Mouse (Mus musculus) neural tube, embryonic 11.5 days (tissue): ENCODE data around the gene Adcy7. TPM values are rescaled to one million over a fixed set of nuclear protein-coding genes. Genes with fewer than 3 reads are reported as not detected.
A peak's percentile ranks its signal among the peaks of the same experiment; 100 is the strongest.

Source experiments
- ATAC-seq: fragments of 200-750 bp; cut with Nextera tagmentation; 2 replicates; pipeline ENCODE4 v1.8.0; 2017; ENCODE audit warnings: moderate number of reproducible peaks, mild to moderate bottlenecking, moderate TSS enrichment, moderate library complexity; ENCODE audit not compliant: insufficient read depth, low FRiP score, low TSS enrichment
- DNase-seq: peaks from one replicate; pipeline ENCODE4 v3.0.0-alpha.2; 2015; ENCODE audit warnings: low spot score
- H3K27ac ChIP-seq: fragments of 300-500 bp; sonication (generic); 2 replicates; pipeline ENCODE4 v1.5.1; 2014; ENCODE audit warnings: low read depth, mild to moderate bottlenecking, low read length
- H3K27me3 ChIP-seq: fragments of 300-500 bp; sonication (generic); 2 replicates; pipeline ENCODE4 v1.6.1; 2014; ENCODE audit warnings: mild to moderate bottlenecking, low read length, mixed read lengths; ENCODE audit not compliant: control insufficient read depth, insufficient read depth
- H3K36me3 ChIP-seq: fragments of 300-500 bp; sonication (generic); 2 replicates; pipeline ENCODE4 v1.6.1; 2014; ENCODE audit warnings: mild to moderate bottlenecking, low read length, moderate library complexity, mixed read lengths; ENCODE audit not compliant: control insufficient read depth, insufficient read depth
- H3K4me1 ChIP-seq: fragments of 300-500 bp; sonication (generic); 2 replicates; pipeline ENCODE4 v1.6.1; 2014; ENCODE audit warnings: low read length, mixed read lengths; ENCODE audit not compliant: control insufficient read depth, insufficient read depth
- H3K4me2 ChIP-seq: fragments of 300-500 bp; sonication (generic); 2 replicates; pipeline ENCODE4 v1.6.1; 2014; ENCODE audit warnings: low read depth, mild to moderate bottlenecking, moderate library complexity
- H3K4me3 ChIP-seq: fragments of 300-500 bp; sonication (generic); 2 replicates; pipeline ENCODE4 v1.5.1; 2014; ENCODE audit warnings: low read depth, low read length
- H3K9ac ChIP-seq: fragments of 300-500 bp; sonication (generic); 2 replicates; pipeline ENCODE4 v1.6.1; 2014; ENCODE audit warnings: mild to moderate bottlenecking, low read length
- H3K9me3 ChIP-seq: fragments of 300-500 bp; sonication (generic); 2 replicates; pipeline ENCODE4 v1.6.1; 2016; ENCODE audit warnings: low read length; ENCODE audit not compliant: control insufficient read depth
- whole genome bisulfite sequencing: fragments of 180-500 bp; shearing (Covaris S2); extraction: QIAGEN DNeasy Blood & Tissue Kit; methylation state at CpG from one replicate; pipeline ENCODE4 v1.1.7; 2014; 5-methylcytosine and 5-hydroxymethylcytosine counted together
- polyA plus RNA-seq: library from polyadenylated mRNA; unstranded; fragments of >200 nt; fragmentation: Nextera tagmentation; extraction: Ambion mirVana; gene quantifications from 2 replicates; pipeline ENCODE4 v1.2.1, GENCODE M21; 2014

Gene Adcy7
- polyA plus RNA-seq, 1 experiment from 2014 or later: 2.0 TPM

DNA sequence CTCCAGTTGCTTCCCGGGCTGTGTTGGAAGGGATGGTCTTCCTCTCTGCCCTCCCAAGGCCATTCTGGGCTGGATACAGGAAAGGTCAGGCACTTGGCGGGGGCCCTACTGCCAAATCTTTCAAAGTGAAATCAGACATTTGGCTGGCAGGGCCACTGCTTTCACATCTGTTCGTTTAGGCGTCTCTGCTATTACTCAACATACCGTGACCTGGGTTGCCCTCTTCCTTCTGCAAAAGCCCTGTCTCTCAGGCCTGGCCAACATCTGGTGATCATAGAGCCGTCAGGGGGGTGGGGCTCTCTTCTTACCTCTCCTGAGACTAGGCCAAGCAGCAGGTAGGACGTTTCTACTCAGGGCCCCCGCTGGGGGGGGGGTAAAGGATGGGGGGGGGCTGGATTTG lies 10.5 kb downstream of the Adcy7 start:
- no peak for ATAC-seq
- Histone ChIP-seq H3K4me1 (no peaks in the 10 kb centered on the region; the same call in 1 of the 2 replicates), H3K27ac (no peak overlapping the region), H3K9me3 (no peaks in the 10 kb centered on the region), H3K4me2 (no peak overlapping the region), H3K9ac (no peak overlapping the region), H3K4me3 (no peak overlapping the region), H3K27me3 (no peaks in the 10 kb centered on the region), H3K36me3 (no peaks in the 10 kb centered on the region)
- peak; percentile 34 for DNase-seq
- 47% methylated on average over 8 of the region's 8 CpGs for WGBS

DNA sequence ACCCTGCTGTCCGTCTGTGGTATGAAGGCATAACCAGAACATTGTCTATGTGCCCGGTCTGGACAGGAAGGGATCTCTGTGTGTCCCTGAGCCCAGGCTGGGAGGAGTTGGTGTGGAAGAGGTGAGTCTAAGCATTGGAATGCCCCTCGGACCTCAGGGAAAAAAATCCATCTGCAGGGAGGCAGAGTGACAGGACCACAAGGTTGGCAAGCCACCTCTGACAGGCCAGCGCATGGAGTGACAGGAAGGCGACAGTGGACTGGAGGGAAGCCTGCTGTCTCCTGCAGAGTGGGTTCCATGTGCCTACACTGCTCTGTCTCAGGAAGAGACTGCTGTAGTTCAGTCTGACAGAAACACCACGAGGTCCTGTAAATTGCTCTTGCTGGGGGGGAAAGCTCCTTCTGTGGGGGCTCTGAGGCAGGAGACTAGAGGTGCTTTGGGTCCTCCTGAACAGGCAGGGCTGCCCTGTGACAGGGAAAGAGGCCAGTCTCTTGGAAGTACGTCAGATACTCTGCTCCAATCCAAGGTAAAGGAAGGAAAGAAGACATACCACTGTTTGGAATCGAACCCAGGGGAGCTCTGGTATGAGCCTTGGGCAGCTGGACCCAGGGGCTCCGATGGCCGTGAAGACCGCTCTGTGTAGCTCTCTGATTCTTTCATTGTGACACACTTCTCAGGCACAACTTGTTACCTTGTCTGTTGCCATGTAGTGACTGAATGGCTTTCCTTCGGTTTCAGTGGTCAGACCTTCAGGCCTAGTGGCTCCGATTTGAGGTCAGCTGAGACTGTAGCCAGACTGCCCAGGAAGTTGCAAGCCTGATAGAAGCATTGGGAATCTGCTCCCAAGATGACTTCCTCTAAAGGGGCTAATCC lies 11.3 kb downstream of the Adcy7 start:
- no peak for ATAC-seq
- Histone ChIP-seq H3K4me1 (no peaks in the 10 kb centered on the region; the same call in 1 of the 2 replicates), H3K4me3 (no peak overlapping the region), H3K9me3 (no peaks in the 10 kb centered on the region), H3K4me2 (no peak overlapping the region), H3K9ac (no peak overlapping the region), H3K27ac (no peak overlapping the region), H3K27me3 (no peaks in the 10 kb centered on the region), H3K36me3 (no peaks in the 10 kb centered on the region)
- DNase-seq: no peak
- WGBS: 74% methylated on average over 13 of the region's 13 CpGs

DNA sequence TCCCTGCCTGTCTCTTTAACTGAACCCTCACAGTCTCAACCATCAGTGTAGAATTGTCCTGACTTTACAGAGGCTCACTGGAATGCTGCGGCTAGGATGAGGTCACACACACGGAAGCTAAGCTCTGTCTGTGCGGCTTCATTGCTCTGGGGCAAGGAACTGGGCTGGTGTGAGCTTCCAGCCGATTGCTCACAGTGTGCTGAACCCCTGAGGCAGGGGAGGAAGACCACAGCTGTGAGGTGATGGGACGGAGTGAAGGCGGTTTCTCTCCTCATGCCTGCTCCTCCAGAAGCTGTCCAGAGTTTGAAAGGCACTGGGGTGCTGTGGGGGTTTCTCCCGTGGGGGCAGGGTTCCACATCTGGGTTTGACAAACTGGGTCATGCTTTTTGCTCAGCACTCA lies 12.5 kb downstream of the Adcy7 start:
- WGBS: 62% methylated on average over 7 of the region's 7 CpGs
- DNase-seq: no peak
- no peaks in the 10 kb centered on the region for H3K27me3 ChIP-seq
- H3K9ac ChIP-seq: no peak overlapping the region
- no peak for ATAC-seq
- H3K4me3 ChIP-seq: no peak overlapping the region
- H3K27ac ChIP-seq: no peak overlapping the region
- no peaks in the 10 kb centered on the region; the same call in 1 of the 2 replicates for H3K4me1 ChIP-seq
- H3K36me3 ChIP-seq: no peaks in the 10 kb centered on the region
- H3K9me3 ChIP-seq: no peaks in the 10 kb centered on the region
- no peak overlapping the region for H3K4me2 ChIP-seq

DNA sequence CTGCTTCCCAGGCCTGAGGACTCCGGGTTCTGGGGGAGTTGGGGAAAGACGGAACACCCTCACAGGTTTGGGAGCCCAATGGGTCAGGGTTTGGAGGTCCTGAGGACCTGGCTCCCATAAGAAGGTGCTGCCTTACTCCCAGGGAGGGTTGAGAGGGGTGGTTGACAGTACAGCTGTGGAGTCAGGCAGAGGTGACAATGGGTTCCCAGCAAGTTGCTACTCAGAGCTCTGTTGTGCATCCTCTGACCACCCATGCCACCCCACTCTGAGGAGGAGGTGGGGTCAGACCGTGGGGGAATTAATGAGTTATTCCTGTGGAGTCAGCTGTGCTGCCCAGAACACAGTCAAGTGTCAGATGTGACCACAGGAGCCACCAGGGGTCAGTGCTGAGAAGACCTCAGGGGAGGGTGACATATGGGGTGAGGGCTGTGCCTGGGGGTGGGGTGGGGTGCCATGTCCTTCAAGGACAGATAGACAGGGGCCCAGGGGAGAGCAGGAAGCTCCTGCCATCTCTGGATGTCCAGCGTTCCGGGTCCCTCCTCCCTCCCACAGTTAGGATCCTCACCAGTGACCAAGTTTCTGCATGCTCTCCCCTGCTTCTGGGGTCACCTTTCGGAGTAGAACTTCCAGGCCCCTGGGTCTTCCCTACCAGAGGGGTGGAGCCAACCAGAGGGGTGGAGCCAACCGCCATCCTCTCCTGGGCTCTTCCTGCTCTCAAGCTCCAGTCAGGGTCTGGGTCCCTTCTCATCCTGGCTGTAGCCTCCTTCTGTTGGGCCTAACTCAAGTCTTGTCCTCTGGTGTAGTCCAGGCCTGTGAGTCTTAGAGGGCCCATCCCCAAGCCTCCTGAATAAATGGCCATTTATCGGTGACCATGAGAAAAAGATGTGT lies 13.5 kb downstream of the Adcy7 start:
- no peak for DNase-seq
- H3K36me3 ChIP-seq: no peaks in the 10 kb centered on the region
- ATAC-seq: no peak
- H3K27ac ChIP-seq: no peak overlapping the region
- no peaks in the 10 kb centered on the region for H3K27me3 ChIP-seq
- no peaks in the 10 kb centered on the region for H3K9me3 ChIP-seq
- H3K4me1 ChIP-seq: no peaks in the 10 kb centered on the region; the same call in 1 of the 2 replicates
- 80% methylated on average over 8 of the region's 8 CpGs for WGBS
- H3K9ac ChIP-seq: no peak overlapping the region
- H3K4me3 ChIP-seq: no peak overlapping the region
- no peak overlapping the region for H3K4me2 ChIP-seq

DNA sequence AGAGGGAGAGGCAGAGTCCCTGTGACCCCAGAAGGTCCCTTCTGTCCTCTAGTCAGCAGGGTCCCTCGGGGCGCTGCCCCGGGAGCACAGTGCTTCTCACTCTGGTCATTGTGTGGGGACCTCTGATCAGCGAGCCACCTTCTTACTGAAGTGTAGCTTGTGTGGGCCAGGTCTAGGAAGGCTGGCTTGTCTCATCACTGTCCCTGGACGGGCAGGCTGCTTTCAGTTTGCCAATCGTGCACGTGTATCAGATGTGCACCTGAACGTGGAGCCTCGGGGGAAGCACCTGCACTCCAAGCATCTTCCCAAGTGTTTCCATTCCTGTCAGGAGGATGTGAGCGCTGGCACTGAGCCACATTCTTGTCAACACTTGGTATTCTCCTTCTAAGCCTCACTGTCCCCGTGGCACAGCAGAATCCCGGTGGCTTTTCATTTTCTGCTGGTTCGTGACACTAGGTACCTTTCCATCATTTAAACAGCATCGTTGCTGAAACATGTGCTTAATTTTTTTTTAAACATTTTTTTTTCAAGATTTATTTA lies 14.3 kb downstream of the Adcy7 start:
- no peaks in the 10 kb centered on the region; the same call in 1 of the 2 replicates for H3K4me1 ChIP-seq
- H3K36me3 ChIP-seq: no peaks in the 10 kb centered on the region
- H3K27ac ChIP-seq: no peak overlapping the region
- 94% methylated on average over 14 of the region's 14 CpGs for WGBS
- H3K9ac ChIP-seq: no peak overlapping the region
- DNase-seq: no peak
- H3K4me2 ChIP-seq: no peak overlapping the region
- no peaks in the 10 kb centered on the region for H3K27me3 ChIP-seq
- no peak overlapping the region for H3K4me3 ChIP-seq
- ATAC-seq: no peak
- no peaks in the 10 kb centered on the region for H3K9me3 ChIP-seq

DNA sequence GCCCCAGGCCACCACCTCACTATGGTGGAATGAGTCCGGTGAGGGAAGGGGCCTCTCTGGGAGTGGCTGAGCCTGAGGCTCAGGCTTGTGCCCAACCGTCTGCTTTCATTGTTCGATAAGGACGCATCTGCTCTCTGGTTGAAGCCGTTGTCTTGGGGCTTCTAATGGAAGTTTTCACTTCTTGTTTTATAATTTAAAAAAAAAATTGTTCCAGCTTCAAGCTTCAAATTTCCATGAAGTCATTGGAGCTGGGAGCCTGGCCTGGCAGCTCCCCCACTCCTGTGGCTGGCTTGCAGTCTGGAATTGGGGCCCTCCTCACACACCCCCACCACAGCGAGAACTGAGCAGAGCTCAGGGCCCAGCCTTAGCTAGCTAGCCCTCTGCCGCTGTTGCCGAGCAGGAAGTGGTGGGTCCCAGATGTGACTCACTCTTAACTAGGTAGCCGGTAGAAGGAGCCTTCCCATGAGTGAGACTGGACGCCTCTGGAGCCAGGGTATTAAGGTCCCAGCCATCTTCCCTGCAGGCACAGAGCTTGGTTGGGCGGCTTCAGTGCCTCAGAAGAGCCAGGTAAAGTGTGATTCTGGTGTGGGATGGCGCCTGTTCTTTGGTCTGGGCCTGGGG lies 16.5 kb downstream of the Adcy7 start:
- no peak overlapping the region for H3K27ac ChIP-seq
- H3K9me3 ChIP-seq: no peaks in the 10 kb centered on the region
- DNase-seq (no peak), ATAC-seq (no peak)
- H3K4me3 ChIP-seq: no peak overlapping the region
- 74% methylated on average over 12 of the region's 12 CpGs for WGBS
- H3K27me3 ChIP-seq: no peaks in the 10 kb centered on the region
- 0 out of 2 replicates have a peak overlapping the region, but pooled peaks have one; percentile 14 for H3K9ac ChIP-seq
- no peak overlapping the region for H3K4me2 ChIP-seq
- no peaks in the 10 kb centered on the region for H3K4me1 ChIP-seq
- H3K36me3 ChIP-seq: no peaks in the 10 kb centered on the region

DNA sequence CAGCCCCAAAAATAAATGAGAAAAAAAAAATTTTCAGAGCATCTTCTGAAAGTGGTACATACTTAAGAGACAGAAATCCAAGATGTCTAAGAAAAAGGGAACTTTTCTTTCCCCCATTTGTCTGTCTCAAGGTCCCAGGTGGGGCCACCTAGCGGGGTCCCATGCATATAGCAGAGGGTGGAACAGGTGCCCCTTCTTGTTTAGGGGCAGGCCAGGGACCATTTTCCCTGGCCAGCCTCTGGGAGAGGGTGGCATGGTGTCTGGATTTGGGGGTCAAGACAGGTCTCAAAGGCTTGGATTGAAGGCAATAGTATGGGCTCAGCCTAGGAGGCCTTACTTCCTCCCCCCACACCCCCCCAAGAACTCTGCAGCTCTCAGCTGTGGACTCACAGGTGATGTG lies 17.7 kb downstream of the Adcy7 start:
- DNase-seq (no peak), ATAC-seq (no peak)
- Histone ChIP-seq H3K9ac (no peak overlapping the region), H3K9me3 (no peaks in the 10 kb centered on the region), H3K4me1 (no peaks in the 10 kb centered on the region), H3K36me3 (no peaks in the 10 kb centered on the region), H3K4me3 (no peak overlapping the region), H3K27ac (no peak overlapping the region), H3K27me3 (no peaks in the 10 kb centered on the region), H3K4me2 (no peak overlapping the region)
- WGBS: 50% methylated on average over 1 of the region's 1 CpGs
